Mouse (Mus musculus): ENCODE measurements around the gene Csrnp3. TPM values are rescaled to one million over a fixed set of nuclear protein-coding genes. Genes with fewer than 3 reads are reported as not detected.
A peak's percentile ranks its signal among the peaks of the same experiment; 100 is the strongest.

Gene Csrnp3
- polyA plus RNA-seq, 1 experiment from 2014 or later = 8.0 TPM

DNA sequence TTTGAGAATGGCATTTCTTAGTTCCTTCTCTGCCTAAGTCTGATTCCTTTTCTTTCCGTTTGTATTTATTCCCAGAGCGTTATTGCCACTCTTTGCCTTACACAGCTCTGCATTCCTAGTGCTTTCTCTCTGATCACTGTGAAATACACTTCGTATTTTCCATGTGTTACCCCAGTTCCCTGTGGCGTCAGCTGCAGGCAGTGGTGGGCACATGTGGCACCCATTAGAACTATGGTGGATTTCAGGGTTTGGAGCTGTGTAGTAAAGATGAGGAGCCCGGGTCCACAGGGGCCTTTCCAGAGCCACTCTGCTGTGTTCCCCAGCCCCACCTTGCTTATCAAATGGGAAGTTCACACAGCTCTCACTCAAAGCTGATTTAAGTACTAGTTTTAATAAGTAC is 129.8 kb downstream of the Csrnp3 start:
- WGBS = 71% methylated on average over 5 of the region's 5 CpGs
- no peak overlapping the region for H3K27ac ChIP-seq (replicated peaks)
- no peaks in the 10 kb centered on the region for H3K27me3 ChIP-seq (ENCODE audit: low read depth, poor library complexity, severe bottlenecking)
- H3K36me3 ChIP-seq = peaks cover 15% of the 10 kb centered on the region
- H3K4me3 ChIP-seq = no peak overlapping the region
- DNase-seq (ENCODE audit: low spot score) = no peak
- 0 out of 2 replicates have a peak, but pooled peaks cover 7% of the 10 kb centered on the region for H3K9me3 ChIP-seq (replicated peaks)
- peaks cover 38% of the 10 kb centered on the region for H3K4me1 ChIP-seq

DNA sequence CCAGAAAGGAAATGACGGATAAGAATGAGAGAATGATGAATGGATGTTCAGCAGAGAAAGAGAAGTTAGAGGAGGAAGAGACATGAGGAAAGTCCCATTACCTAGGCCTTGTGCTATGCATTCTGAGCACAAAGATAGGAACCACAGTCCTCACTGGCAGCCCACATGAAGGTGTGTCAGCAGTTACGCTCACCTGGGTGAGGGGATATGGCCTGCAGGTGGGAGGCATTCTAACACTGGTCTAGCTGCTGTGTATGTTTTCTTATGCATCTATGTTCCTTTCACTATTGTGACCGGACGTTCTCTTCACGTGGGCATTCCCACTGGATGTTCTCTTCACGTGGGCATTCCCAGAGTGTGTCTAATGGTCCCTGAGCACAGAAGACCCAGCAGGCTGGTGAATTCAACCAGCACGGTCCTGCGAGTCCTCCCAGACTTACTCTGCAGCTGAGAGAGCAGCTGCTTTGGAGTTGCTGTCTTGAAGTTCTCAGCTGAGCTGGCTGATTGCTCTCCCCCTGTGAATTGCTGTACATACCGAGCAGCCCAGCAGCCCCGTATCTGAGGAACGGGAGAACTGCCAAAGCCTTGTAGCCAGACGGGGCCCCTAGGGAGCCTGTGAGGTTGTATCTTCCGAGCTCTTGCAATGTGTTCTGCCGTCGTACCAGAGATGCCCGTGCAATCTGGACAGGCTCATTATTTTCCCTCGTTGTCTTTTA is 133.9 kb downstream of the Csrnp3 start:
- H3K36me3 ChIP-seq = no peaks in the 10 kb centered on the region
- no peaks in the 10 kb centered on the region for H3K9me3 ChIP-seq (replicated peaks)
- H3K4me1 ChIP-seq = peaks cover 40% of the 10 kb centered on the region
- H3K27ac ChIP-seq (replicated peaks) = peak overlapping the region; percentile 28; the same call in 1 of the 2 replicates
- H3K4me3 ChIP-seq = no peak overlapping the region
- 72% methylated on average over 17 of the region's 17 CpGs for WGBS
- no peak for DNase-seq (ENCODE audit: low spot score)
- no peaks in the 10 kb centered on the region for H3K27me3 ChIP-seq (ENCODE audit: low read depth, poor library complexity, severe bottlenecking)

DNA sequence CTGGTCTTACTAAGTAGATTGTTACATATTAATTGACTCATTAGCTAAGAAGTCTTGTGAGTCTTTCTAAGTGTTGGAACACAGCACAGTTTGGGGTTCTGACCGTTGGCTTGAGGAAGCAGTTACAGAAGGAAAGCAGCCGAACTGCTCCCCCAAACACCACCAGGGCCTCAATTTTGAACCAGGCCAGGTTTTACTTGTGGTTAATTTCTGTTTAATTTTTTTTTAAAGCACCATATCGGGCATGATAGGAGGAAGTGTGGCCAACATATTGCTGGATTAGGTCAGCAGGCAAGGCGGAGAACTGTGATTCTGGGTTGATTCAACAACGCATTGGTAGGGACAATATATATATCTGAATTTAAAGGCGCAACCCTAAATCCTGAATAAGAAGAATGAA is 135.9 kb downstream of the Csrnp3 start:
- H3K27ac ChIP-seq (replicated peaks) = no peak overlapping the region
- no peaks in the 10 kb centered on the region for H3K27me3 ChIP-seq (ENCODE audit: low read depth, poor library complexity, severe bottlenecking)
- no peak overlapping the region for H3K4me3 ChIP-seq
- H3K36me3 ChIP-seq = no peaks in the 10 kb centered on the region
- peaks cover 30% of the 10 kb centered on the region for H3K4me1 ChIP-seq
- no peak for DNase-seq (ENCODE audit: low spot score)
- 93% methylated on average over 6 of the region's 6 CpGs for WGBS
- H3K9me3 ChIP-seq (replicated peaks) = no peaks in the 10 kb centered on the region

DNA sequence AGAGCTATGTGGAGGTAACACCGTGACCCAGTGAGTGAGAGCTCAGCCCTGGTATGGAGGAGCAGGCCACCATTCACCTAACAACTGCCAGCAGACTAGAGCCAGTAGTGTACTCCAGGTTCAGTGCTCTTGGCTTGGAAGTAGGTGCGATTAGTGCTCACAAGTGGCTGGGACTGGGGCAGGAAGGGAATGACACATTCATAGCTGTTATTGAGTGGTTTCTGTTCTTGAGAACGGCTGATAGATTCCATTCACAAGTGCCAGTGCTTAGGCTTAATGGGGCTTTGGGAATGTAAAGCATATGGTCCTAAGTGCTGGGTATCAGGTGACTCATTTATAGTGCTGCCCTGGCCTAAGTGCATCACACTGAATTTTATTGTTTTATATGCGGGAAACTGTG is 136.4 kb downstream of the Csrnp3 start:
- 85% methylated on average over 4 of the region's 4 CpGs for WGBS
- Histone ChIP-seq H3K36me3 (no peaks in the 10 kb centered on the region), H3K27ac (replicated peaks) (no peak overlapping the region), H3K9me3 (replicated peaks) (no peaks in the 10 kb centered on the region), H3K4me1 (peaks cover 30% of the 10 kb centered on the region), H3K4me3 (no peak overlapping the region), H3K27me3 (ENCODE audit: low read depth, poor library complexity, severe bottlenecking) (no peaks in the 10 kb centered on the region)
- DNase-seq (ENCODE audit: low spot score) = no peak

DNA sequence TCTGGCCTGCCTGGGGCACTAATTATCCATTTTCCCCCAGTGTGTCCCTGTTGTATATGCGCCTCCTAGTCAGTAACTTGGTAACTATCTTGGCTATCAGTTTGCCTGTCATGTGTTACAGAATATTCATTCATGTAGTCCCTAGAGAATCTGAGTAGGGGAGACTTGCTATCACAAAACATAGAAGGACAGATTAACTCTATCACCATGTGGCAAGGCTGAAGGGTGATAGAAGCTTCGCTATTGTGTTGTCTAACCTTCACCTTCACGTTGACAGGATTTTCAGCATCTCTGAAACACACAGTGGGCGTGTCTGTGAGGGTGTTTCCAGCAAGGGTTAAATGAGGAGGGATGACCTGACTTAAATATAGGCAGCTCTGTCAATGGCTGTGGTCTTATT is 140.1 kb downstream of the Csrnp3 start:
- Histone ChIP-seq H3K4me1 (peaks cover 9% of the 10 kb centered on the region; the same call in 1 of the 2 replicates), H3K36me3 (no peaks in the 10 kb centered on the region), H3K9me3 (replicated peaks) (no peaks in the 10 kb centered on the region), H3K27ac (replicated peaks) (no peak overlapping the region), H3K4me3 (no peak overlapping the region), H3K27me3 (ENCODE audit: low read depth, poor library complexity, severe bottlenecking) (no peaks in the 10 kb centered on the region)
- DNase-seq (ENCODE audit: low spot score) = no peak
- WGBS = 90% methylated on average over 4 of the region's 4 CpGs

DNA sequence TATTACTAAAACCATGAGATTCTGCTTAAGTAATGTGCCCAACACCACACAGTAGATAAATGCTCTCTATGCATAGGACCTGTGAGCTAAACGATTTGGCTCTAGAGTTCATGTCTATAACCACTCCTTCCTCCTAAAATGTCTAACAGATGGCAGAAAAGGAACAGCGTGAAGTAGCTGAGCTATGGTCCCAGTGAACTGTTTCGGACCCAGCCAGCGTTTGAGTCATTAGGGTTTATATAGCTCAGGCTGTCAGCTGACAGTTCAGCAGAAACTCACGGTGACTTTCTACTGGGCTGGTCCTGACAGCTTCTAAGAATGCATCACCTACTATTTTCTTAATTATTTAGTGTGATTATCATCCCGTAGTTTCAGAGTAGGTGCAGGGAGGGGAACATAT is 141.5 kb downstream of the Csrnp3 start:
- DNase-seq (ENCODE audit: low spot score) = no peak
- no peak overlapping the region for H3K27ac ChIP-seq (replicated peaks)
- no peak overlapping the region for H3K4me3 ChIP-seq
- WGBS = 89% methylated on average over 6 of the region's 6 CpGs
- H3K27me3 ChIP-seq (ENCODE audit: low read depth, poor library complexity, severe bottlenecking) = no peaks in the 10 kb centered on the region
- no peaks in the 10 kb centered on the region for H3K9me3 ChIP-seq (replicated peaks)
- H3K36me3 ChIP-seq = no peaks in the 10 kb centered on the region
- H3K4me1 ChIP-seq = peaks cover 11% of the 10 kb centered on the region

DNA sequence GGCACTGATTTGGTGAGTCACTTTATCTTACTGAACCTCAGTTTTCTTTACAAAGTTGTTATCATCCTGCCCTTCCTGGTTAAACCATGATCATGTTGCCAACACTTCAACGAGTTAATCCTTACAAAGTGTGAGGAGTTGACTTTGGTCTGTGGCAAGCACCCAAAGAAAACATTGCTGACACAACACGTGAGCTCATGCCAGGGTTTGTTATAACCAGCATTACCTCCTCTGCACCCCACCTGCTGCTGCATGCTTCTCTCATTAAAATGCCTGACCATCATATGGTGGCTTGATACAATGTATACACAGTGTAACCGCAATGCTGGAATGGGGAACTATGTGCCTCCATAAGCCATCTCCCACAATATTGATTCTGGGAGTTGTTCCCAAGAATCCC is 142.0 kb downstream of the Csrnp3 start:
- no peak for DNase-seq (ENCODE audit: low spot score)
- Histone ChIP-seq H3K4me3 (no peak overlapping the region), H3K36me3 (no peaks in the 10 kb centered on the region), H3K9me3 (replicated peaks) (no peaks in the 10 kb centered on the region), H3K4me1 (peaks cover 14% of the 10 kb centered on the region), H3K27ac (replicated peaks) (no peak overlapping the region), H3K27me3 (ENCODE audit: low read depth, poor library complexity, severe bottlenecking) (no peaks in the 10 kb centered on the region)
- WGBS = 91% methylated on average over 3 of the region's 3 CpGs

DNA sequence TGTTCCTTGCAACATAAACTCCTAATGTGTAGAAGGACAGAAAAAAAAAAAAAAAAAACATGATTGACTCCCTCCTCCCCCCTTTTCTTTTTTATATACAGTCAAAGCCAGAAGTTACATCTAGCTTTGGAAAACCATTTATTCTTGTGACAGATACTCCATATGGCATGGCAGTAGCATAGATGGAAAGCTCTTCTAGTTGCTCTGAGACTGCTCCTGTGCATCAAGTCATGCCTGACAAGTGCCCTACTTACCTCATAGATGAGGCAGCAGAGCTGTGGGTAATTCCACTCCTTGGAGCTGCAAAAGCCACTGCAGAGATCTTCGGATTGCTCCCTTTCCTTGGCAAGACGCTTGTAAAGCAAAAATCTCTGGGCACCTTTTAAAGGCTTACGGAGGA is 143.2 kb downstream of the Csrnp3 start:
- Histone ChIP-seq H3K27ac (replicated peaks) (no peak overlapping the region), H3K9me3 (replicated peaks) (no peaks in the 10 kb centered on the region), H3K4me3 (no peak overlapping the region), H3K4me1 (peaks cover 22% of the 10 kb centered on the region), H3K27me3 (ENCODE audit: low read depth, poor library complexity, severe bottlenecking) (no peaks in the 10 kb centered on the region), H3K36me3 (no peaks in the 10 kb centered on the region)
- 93% methylated on average over 3 of the region's 3 CpGs for WGBS
- DNase-seq (ENCODE audit: low spot score) = no peak

DNA sequence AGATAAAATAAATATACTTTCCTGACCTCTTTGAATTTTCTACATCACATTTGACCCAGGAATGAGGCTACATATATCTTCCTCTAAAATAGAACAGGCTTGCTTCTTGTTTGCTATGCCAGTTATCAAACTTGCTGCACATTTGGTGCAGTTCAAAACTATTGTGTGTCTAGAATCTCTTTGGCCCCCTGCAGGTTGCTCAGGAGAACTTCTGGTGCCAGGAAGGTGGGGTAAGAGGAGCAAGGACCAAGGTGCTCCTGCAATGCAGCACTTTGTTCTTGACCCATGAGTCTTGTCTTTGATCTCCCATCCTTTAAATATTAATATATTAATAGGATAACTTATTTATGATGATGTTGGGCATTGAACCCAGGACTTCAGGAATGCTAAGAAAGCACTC is 144.5 kb downstream of the Csrnp3 start:
- Histone ChIP-seq H3K4me3 (no peak overlapping the region), H3K9me3 (replicated peaks) (no peaks in the 10 kb centered on the region), H3K36me3 (no peaks in the 10 kb centered on the region), H3K4me1 (peaks cover 35% of the 10 kb centered on the region), H3K27me3 (ENCODE audit: low read depth, poor library complexity, severe bottlenecking) (no peaks in the 10 kb centered on the region), H3K27ac (replicated peaks) (no peak overlapping the region)
- no peak for DNase-seq (ENCODE audit: low spot score)

DNA sequence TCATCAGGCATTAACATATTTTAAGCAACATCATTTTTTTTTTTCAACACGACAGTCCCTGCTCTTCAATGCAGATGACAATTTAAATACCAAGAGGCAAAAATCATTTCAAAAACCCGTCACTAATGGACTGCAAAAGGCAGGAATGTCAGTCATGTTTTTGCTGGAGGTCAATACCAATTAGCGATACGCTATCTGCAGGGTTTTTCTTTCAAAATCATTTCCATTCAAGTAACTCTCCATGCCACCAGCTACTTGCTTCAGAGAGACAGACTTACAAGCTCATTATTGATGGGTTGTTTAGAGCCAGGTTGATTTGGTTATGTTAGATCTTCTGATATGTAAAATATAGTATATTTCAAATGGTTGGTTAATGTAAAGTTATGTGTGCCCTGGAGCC is 145.2 kb downstream of the Csrnp3 start:
- 76% methylated on average over 4 of the region's 4 CpGs for WGBS
- Histone ChIP-seq H3K4me3 (no peak overlapping the region), H3K36me3 (no peaks in the 10 kb centered on the region), H3K27me3 (ENCODE audit: low read depth, poor library complexity, severe bottlenecking) (no peaks in the 10 kb centered on the region), H3K27ac (replicated peaks) (no peak overlapping the region), H3K9me3 (replicated peaks) (no peaks in the 10 kb centered on the region), H3K4me1 (peaks cover 42% of the 10 kb centered on the region)
- DNase-seq (ENCODE audit: low spot score) = no peak

DNA sequence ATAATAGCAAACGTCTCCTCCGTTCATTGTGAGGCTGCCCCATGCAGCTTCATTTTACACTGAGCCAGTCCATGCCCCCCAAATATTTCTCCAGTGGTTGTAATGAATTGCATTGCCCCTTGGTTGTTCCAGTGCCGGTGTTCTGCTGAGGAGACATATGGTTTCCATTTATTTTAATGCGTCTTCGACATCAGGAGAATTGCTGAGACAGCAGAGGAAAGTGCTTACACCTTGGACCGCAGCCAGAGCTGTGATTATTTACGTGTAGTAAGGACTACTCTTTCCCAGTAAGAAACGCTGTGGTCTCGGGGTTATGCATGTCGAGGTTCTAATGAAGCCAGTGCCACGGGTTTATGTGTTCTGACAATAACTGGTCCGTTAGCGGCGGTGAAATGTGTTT is 147.8 kb downstream of the Csrnp3 start:
- no peak overlapping the region; the same call in 1 of the 2 replicates for H3K27ac ChIP-seq (replicated peaks)

DNA sequence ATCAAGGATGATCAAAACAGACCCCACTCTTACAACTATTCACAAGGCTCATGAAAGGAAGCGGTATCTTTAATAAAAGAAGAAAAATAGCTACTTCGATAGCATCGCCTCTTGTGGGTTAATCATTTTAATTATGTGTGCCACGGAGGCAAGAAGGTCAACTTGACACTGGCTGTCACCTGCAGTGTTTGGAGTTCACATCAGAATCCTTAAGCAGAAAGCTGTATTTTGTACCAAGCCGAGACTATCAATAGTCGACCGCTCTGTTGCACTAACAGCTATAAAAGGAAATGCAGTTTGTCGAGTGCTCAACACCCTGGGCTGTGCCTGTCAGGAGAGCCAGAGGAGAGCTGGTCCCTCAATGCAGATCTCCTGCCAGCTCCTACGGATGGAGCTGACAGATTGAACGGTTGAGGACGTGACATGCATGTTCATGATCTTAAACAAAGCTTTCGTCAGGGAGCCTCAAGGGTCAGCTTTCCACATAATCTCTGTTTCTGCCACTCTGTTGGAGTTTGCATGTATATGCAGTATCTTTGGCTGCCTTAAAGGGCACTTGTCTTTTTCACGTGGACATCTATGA is 149.4 kb downstream of the Csrnp3 start:
- H3K27me3 ChIP-seq (ENCODE audit: low read depth, poor library complexity, severe bottlenecking) = no peaks in the 10 kb centered on the region
- H3K9me3 ChIP-seq (replicated peaks) = no peaks in the 10 kb centered on the region
- H3K27ac ChIP-seq (replicated peaks) = peak overlapping the region; percentile 76
- DNase-seq (ENCODE audit: low spot score) = peak; percentile 55
- peaks cover 50% of the 10 kb centered on the region for H3K4me1 ChIP-seq
- H3K36me3 ChIP-seq = no peaks in the 10 kb centered on the region
- WGBS = 62% methylated on average over 13 of the region's 13 CpGs
- H3K4me3 ChIP-seq = no peak overlapping the region

More for the DNA sequence above, 147.8 kb downstream of the Csrnp3 start:
- Histone ChIP-seq H3K36me3 (no peaks in the 10 kb centered on the region), H3K4me1 (peaks cover 52% of the 10 kb centered on the region), H3K9me3 (replicated peaks) (no peaks in the 10 kb centered on the region), H3K27me3 (ENCODE audit: low read depth, poor library complexity, severe bottlenecking) (no peaks in the 10 kb centered on the region), H3K4me3 (no peak overlapping the region)
- no peak for DNase-seq (ENCODE audit: low spot score)
- 84% methylated on average over 14 of the region's 14 CpGs for WGBS

DNA sequence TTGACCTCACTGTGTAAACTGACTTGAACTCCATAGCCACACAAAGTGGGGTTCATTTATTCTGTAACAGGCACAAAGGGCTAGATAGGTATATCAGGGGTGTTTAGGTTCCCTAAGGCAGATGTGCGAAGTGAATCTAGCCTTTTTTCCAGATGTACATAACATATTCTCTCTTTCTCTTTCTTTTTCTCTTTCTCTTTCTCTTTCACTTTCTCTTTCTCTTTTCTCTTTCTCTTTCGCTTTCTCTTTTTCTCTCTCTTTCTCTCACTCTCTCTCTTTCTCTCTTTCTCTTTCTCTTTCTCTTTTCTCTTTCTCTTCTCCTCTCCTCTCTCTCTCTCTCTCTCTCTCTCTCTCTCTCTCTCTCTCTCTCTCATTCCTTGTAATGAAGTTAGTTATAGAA is 153.2 kb downstream of the Csrnp3 start:
- DNase-seq (ENCODE audit: low spot score) = no peak
- Histone ChIP-seq H3K36me3 (peaks cover 13% of the 10 kb centered on the region; the same call in 1 of the 2 replicates), H3K27me3 (ENCODE audit: low read depth, poor library complexity, severe bottlenecking) (no peaks in the 10 kb centered on the region), H3K9me3 (replicated peaks) (no peaks in the 10 kb centered on the region), H3K4me1 (peaks cover 30% of the 10 kb centered on the region), H3K4me3 (no peak overlapping the region), H3K27ac (replicated peaks) (no peak overlapping the region)
- WGBS = 86% methylated on average over 2 of the region's 2 CpGs

Data from midbrain, embryonic 10.5 days (tissue).